Mouse (Mus musculus) CH12.LX (cell line): ENCODE data around the gene Map7d1. TPM values are rescaled to one million over a fixed set of nuclear protein-coding genes. Genes with fewer than 3 reads are reported as not detected.
"Not testable (repeated sequence)": the region's sequence is repeated elsewhere in the genome, so short reads cannot be mapped to it uniquely, and the experiment has no call there.

Experiments
- DNase-seq: peaks from one replicate; pipeline ENCODE4 v3.0.0-alpha.2; 2013; ENCODE audit errors: extremely low read depth
- H3K27ac ChIP-seq: 2 replicates; pipeline ENCODE4 v1.5.1; 2012; ENCODE audit warnings: low read depth, mild to moderate bottlenecking, control low read depth, moderate library complexity; ENCODE audit not compliant: insufficient read depth
- H3K27me3 ChIP-seq: replicated peaks from 2 replicates; pipeline ENCODE3; 2012; ENCODE audit warnings: inconsistent platforms
- H3K36me3 ChIP-seq, 2 experiments: replicated peaks in 1 of 2; 2 replicates each; pipeline versions ENCODE3 to v1.6.1; 2012; ENCODE audit warnings: inconsistent platforms in 1 of 2, low read length in 1 of 2, mild to moderate bottlenecking in 1 of 2, mixed read lengths in 1 of 2, moderate library complexity in 1 of 2; ENCODE audit not compliant: control insufficient read depth in 1 of 2, insufficient read depth in 1 of 2
- H3K4me1 ChIP-seq, 2 experiments: 2 replicates each; pipeline ENCODE4 v1.6.1; 2012; ENCODE audit warnings: inconsistent platforms in 1 of 2, moderate library complexity in 1 of 2; ENCODE audit not compliant: insufficient read depth in 2 of 2, control insufficient read depth in 1 of 2
- H3K4me2 ChIP-seq: 2 replicates; pipeline ENCODE4 v1.6.1; 2012; ENCODE audit warnings: low read depth, mild to moderate bottlenecking, control low read depth; ENCODE audit not compliant: poor library complexity, insufficient read depth, severe bottlenecking
- H3K4me3 ChIP-seq, 3 experiments: fragments of 150-350 bp in 1 of 3; sonication (generic) in 1 of 3; replicated peaks in 1 of 3; 2 replicates each; pipeline versions ENCODE3 to v1.5.1; 2011 to 2012; ENCODE audit warnings: low read depth in 2 of 3, low read length in 2 of 3, mild to moderate bottlenecking in 2 of 3, moderate library complexity in 2 of 3, control low read depth in 1 of 3, improper control_type of control experiment in 1 of 3, inconsistent platforms in 1 of 3, mixed read lengths in 1 of 3; ENCODE audit not compliant: poor library complexity in 1 of 3
- H3K79me2 ChIP-seq: replicated peaks from 2 replicates; pipeline ENCODE4 v1.6.1; 2012; ENCODE audit warnings: mild to moderate bottlenecking, moderate library complexity; ENCODE audit not compliant: control insufficient read depth, poor library complexity, insufficient read depth, severe bottlenecking; ENCODE audit errors: extremely low read depth
- H3K9ac ChIP-seq: 2 replicates; pipeline ENCODE4 v1.6.1; 2012; ENCODE audit warnings: low read depth, mild to moderate bottlenecking, control low read depth, moderate library complexity; ENCODE audit not compliant: insufficient read depth
- H3K9me3 ChIP-seq: replicated peaks from 2 replicates; pipeline ENCODE3; 2012; ENCODE audit warnings: low read length, inconsistent platforms, mixed read lengths
- BHLHE40 ChIP-seq: IDR thresholded peaks from 2 replicates; pipeline ENCODE4 v1.6.1; 2011; ENCODE audit warnings: mild to moderate bottlenecking, low read depth, low read length, improper control_type of control experiment
- CHD2 ChIP-seq: IDR thresholded peaks from 2 replicates; pipeline ENCODE4 v1.6.1; 2011; ENCODE audit warnings: low read length, improper control_type of control experiment
- CTCF ChIP-seq, 2 experiments: IDR thresholded peaks in 1 of 2; conservative IDR thresholded peaks in 1 of 2; 2 replicates each; pipeline ENCODE4 v1.5.1; 2011 to 2012; ENCODE audit warnings: low read depth in 2 of 2, low read length in 2 of 2, improper control_type of control experiment in 1 of 2, inconsistent platforms in 1 of 2, mild to moderate bottlenecking in 1 of 2, moderate library complexity in 1 of 2
- EP300 ChIP-seq: IDR thresholded peaks from 2 replicates; pipeline ENCODE4 v1.6.1; 2011; ENCODE audit warnings: low read length, improper control_type of control experiment
- GABPA ChIP-seq: IDR thresholded peaks from 2 replicates; pipeline ENCODE4 v1.6.1; 2012; ENCODE audit warnings: low read depth, low read length, improper control_type of control experiment, inconsistent platforms; ENCODE audit not compliant: insufficient replicate concordance
- JUN ChIP-seq: IDR thresholded peaks from 2 replicates; pipeline ENCODE4 v1.6.1; 2011; ENCODE audit warnings: low read depth, mild to moderate bottlenecking, low read length, improper control_type of control experiment, moderate library complexity; ENCODE audit not compliant: insufficient read depth
- MAFK ChIP-seq: IDR thresholded peaks from 2 replicates; pipeline ENCODE4 v1.6.1; 2011; ENCODE audit warnings: low read length, improper control_type of control experiment; ENCODE audit not compliant: insufficient replicate concordance
- MEF2A ChIP-seq: IDR thresholded peaks from 2 replicates; pipeline ENCODE4 v1.6.1; 2014; ENCODE audit warnings: low read depth, mild to moderate bottlenecking, inconsistent platforms, low read length, improper control_type of control experiment, borderline replicate concordance
- SIN3A ChIP-seq: IDR thresholded peaks from 2 replicates; pipeline ENCODE4 v1.6.1; 2012; ENCODE audit warnings: low read length, improper control_type of control experiment, inconsistent platforms
- TBP ChIP-seq: conservative IDR thresholded peaks from 2 replicates; pipeline ENCODE4 v1.6.1; 2011; ENCODE audit warnings: low read depth, low read length, improper control_type of control experiment
- TCF12 ChIP-seq: IDR thresholded peaks from 2 replicates; pipeline ENCODE4 v1.6.1; 2014; ENCODE audit warnings: low read depth, mild to moderate bottlenecking, inconsistent platforms, low read length, improper control_type of control experiment
- UBTF ChIP-seq: IDR thresholded peaks from 2 replicates; pipeline ENCODE4 v1.6.1; 2012; ENCODE audit warnings: low read depth, mild to moderate bottlenecking, inconsistent platforms, low read length, improper control_type of control experiment, moderate library complexity
- ZMIZ1 ChIP-seq: IDR thresholded peaks from 2 replicates; pipeline ENCODE4 v1.6.1; 2012; ENCODE audit warnings: low read depth, mild to moderate bottlenecking, inconsistent platforms, low read length, improper control_type of control experiment
- dilution Hi-C: fragments of 300-500 bp; cut with MboI; formaldehyde crosslinking; loops from 2 replicates; pipeline ENCODE4 v1.14.3; 2020; ENCODE audit warnings: low sequenced_read_pairs; ENCODE audit not compliant: extremely low pct_unique_long_range_greater_than_20kb, extremely low pct_ligation_motif_present
- in situ Hi-C: fragments of 300-500 bp; cut with MboI; formaldehyde crosslinking; loops from 3 replicates; pipeline ENCODE4 v1.14.3; 2019; ENCODE audit warnings: low sequenced_read_pairs, low pct_ligation_motif_present, low pct_unique_long_range_greater_than_20kb, mixed read lengths
- polyA plus RNA-seq: library from polyadenylated mRNA; unstranded; fragments of >175 nt; gene quantifications from 2 replicates; pipeline ENCODE4 v1.2.1, GENCODE M21; 2012; ENCODE audit warnings: low read depth; ENCODE audit not compliant: insufficient read length
- total RNA-seq, 2 experiments: library from RNA; depleted of rRNA; stranded (reverse); fragments of 300-350 nt in 1 of 2; fragments of >200 nt in 1 of 2; gene quantifications; 2 replicates each; pipeline ENCODE4 v1.2.3; 2012 to 2014

Map7d1 gene
- total and polyA plus RNA-seq, 3 experiments: 12.5 to 62.2 (median 17.9) TPM

GRCm38 (mm10) chr4:126222631-126223030, 33.5 kb downstream of the Map7d1 start:
- dilution Hi-C loops (no loop called here), in situ Hi-C loops (no loop called here)
- Histone ChIP-seq H3K9me3 (no peaks in the 10 kb centered on the region), H3K79me2 (no peaks in the 10 kb centered on the region), H3K27me3 (no peaks in the 10 kb centered on the region), H3K9ac (no peak overlapping the region), H3K27ac (no peak overlapping the region), H3K36me3 (no peaks in the 10 kb centered on the region), H3K4me3 (no peak overlapping the region), H3K4me1 (peaks cover 10 to 26% of the 10 kb centered on the region in 2 experiments), H3K4me2 (no peak overlapping the region)
- no peak for DNase-seq
- TF ChIP-seq TBP: peak; percentile 85
- no peak for TF ChIP-seq MAFK

- DNase-seq: peak; percentile 60
- Histone ChIP-seq H3K9ac (no peak overlapping the region), H3K9me3 (no peaks in the 10 kb centered on the region), H3K4me1 (peaks cover 5 to 13% of the 10 kb centered on the region in 2 experiments), H3K27ac (no peak overlapping the region), H3K27me3 (no peaks in the 10 kb centered on the region), H3K4me2 (peak overlapping the region; percentile 43), H3K36me3 (no peaks in the 10 kb centered on the region), H3K79me2 (no peaks in the 10 kb centered on the region), H3K4me3 (no peak overlapping the region)
- TF ChIP-seq CHD2 (no peak), MEF2A (peak; percentile 90), BHLHE40 (peak; percentile 43; the same call in 1 of the 2 replicates)
- in situ Hi-C loops (no loop called here), dilution Hi-C loops (no loop called here)
Observed at GRCm38 (mm10) chr4:126220045-126220444, 36.1 kb downstream of the Map7d1 start.

GRCm38 (mm10) chr4:126219540-126219939, 36.6 kb downstream of the Map7d1 start:
- dilution Hi-C loops: not testable (repeated sequence)

GRCm38 (mm10) chr4:126217771-126218170, 38.4 kb downstream of the Map7d1 start:
- Histone ChIP-seq H3K4me2 (no peak overlapping the region), H3K27ac (no peak overlapping the region), H3K4me1 (peaks cover 5 to 13% of the 10 kb centered on the region in 2 experiments), H3K27me3 (no peaks in the 10 kb centered on the region), H3K79me2 (no peaks in the 10 kb centered on the region), H3K36me3 (no peaks in the 10 kb centered on the region), H3K9ac (no peak overlapping the region), H3K9me3 (no peaks in the 10 kb centered on the region), H3K4me3 (no peak overlapping the region)
- DNase-seq: no peak
- TF ChIP-seq GABPA: no peak
- no peak for TF ChIP-seq UBTF
- no peak for TF ChIP-seq TCF12
- TF ChIP-seq MEF2A: no peak
- no peak for TF ChIP-seq SIN3A
- TF ChIP-seq BHLHE40: no peak
- no peak for TF ChIP-seq EP300
- TF ChIP-seq CTCF (conservative IDR thresholded peaks at IDR 0.05 in 1 of 2, IDR thresholded peaks at IDR 0.05 in 1 of 2; ENCODE audit: low read depth in 2 of 2, low read length in 2 of 2): no peak
- TF ChIP-seq JUN: no peak
- TF ChIP-seq ZMIZ1: no peak
- no peak for TF ChIP-seq MAFK
- in situ Hi-C loops (no loop called here), dilution Hi-C loops (no loop called here)

More at GRCm38 (mm10) chr4:126219540-126219939, 36.6 kb downstream of the Map7d1 start:
- H3K27me3 ChIP-seq, H3K27ac ChIP-seq, H3K4me3 ChIP-seq, H3K9ac ChIP-seq, DNase-seq, H3K79me2 ChIP-seq, H3K36me3 ChIP-seq, in situ Hi-C loops, H3K9me3 ChIP-seq, H3K4me2 ChIP-seq: not testable (repeated sequence)
- peak in 1 of 2 experiments; percentile 6; a peak in 1 of 4 replicates for TF ChIP-seq CTCF (conservative IDR thresholded peaks at IDR 0.05 in 1 of 2, IDR thresholded peaks at IDR 0.05 in 1 of 2; ENCODE audit: low read depth in 2 of 2, low read length in 2 of 2)
- peaks cover 5 to 13% of the 10 kb centered on the region in 2 experiments for H3K4me1 ChIP-seq
